ENCODE assay signal across 24 mouse cellular contexts in the genomic region with DNA sequence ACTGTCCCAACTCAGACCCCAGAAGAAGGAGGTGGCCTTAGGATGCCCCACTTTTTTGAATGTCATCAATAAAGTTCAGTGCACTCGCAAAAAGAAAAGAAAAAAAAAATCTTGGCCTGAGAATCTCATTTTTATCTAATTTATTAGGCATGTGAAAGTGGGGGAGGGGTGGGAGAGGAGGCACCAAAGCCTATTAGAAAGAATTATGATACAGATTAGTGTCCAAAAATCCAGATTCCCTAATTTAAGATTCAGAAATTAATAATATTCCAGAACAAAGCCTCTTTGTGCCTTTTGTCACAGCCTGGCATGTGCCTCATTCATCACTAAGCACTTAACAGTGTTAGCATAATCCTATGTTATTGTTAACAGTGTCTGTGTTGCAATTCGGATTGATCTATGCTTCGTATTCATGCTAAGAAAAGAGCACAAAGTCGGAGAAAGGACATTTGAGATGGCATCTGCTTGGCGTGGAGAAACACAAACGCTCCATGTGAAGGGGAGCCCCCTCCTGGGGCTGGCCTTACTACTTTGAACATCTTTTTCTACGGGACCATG. TPM values are rescaled to one million over a fixed set of nuclear protein-coding genes. Genes with fewer than 3 reads are reported as not detected.
DNase-seq lines count a peak whose midpoint lies in the region; ATAC-seq and TF ChIP-seq lines count a peak whose summit lies in the region.
"Had no signal": no experiment of that assay in that cellular context is flagged by ENCODE, and none has a peak within 500 bp of the region (broad histone marks: within the 10 kb centered on the region; RNA-seq: fewer than 3 reads in every experiment).

No protein-coding gene starts in this region.

- no peak for TF ChIP-seq CTCF in midbrain, postnatal 0 days (IDR thresholded peaks at IDR 0.05)
- TF ChIP-seq CTCF in cerebellum, adult 2 months (IDR thresholded peaks at IDR 0.05; ENCODE audit: borderline replicate concordance, insufficient read depth, low read depth, low read length), result no peak

- H3K27ac ChIP-seq in midbrain, embryonic 14.5 days (replicated peaks; ENCODE audit: low read depth, low read length), result no peak overlapping the region
- no peak overlapping the region for H3K27ac ChIP-seq in midbrain, postnatal 0 days (ENCODE audit: low read depth, low read length)
- H3K27ac ChIP-seq in cerebellum, adult 2 months (ENCODE audit: insufficient read depth, low read length), result no peak overlapping the region
- H3K27ac ChIP-seq: embryonic facial prominence, embryonic 15.5 days; forebrain, embryonic 13.5 days; gastrocnemius, adult 2 months; hindbrain, embryonic 15.5 days had no signal

- H3K36me3 ChIP-seq in midbrain, embryonic 14.5 days (ENCODE audit: control insufficient read depth, insufficient read depth, low read length), result no peaks in the 10 kb centered on the region
- H3K36me3 ChIP-seq in midbrain, postnatal 0 days (ENCODE audit: insufficient read depth, low read length), result no peaks in the 10 kb centered on the region
- H3K36me3 ChIP-seq: embryonic facial prominence, embryonic 15.5 days; heart, embryonic 12.5 days; hindbrain, embryonic 15.5 days had no signal

- H3K4me1 ChIP-seq in midbrain, embryonic 14.5 days (ENCODE audit: control insufficient read depth, insufficient read depth, low read length), result no peaks in the 10 kb centered on the region
- no peaks in the 10 kb centered on the region for H3K4me1 ChIP-seq in midbrain, postnatal 0 days (ENCODE audit: insufficient read depth, low read length)
- no peaks in the 10 kb centered on the region for H3K4me1 ChIP-seq in cerebellum, adult 2 months (ENCODE audit: control insufficient read depth, insufficient read depth, low read length)
- H3K4me1 ChIP-seq: embryonic facial prominence, embryonic 15.5 days; forebrain, embryonic 13.5 days; heart, embryonic 12.5 days; hindbrain, embryonic 15.5 days had no signal

- peak; percentile 7 for DNase-seq in embryo, embryonic 11 days
- DNase-seq in embryo, embryonic 10.5 days (ENCODE audit: low spot score), result no peak
- peak; percentile 14 for DNase-seq in midbrain, embryonic 14.5 days
- DNase-seq in midbrain, postnatal 0 days (ENCODE audit: low spot score), result no peak
- peak; percentile 15 for DNase-seq in NIH3T3 (ENCODE audit: low read depth)
- DNase-seq in mesoderm, embryonic 11.5 days (ENCODE audit: low read depth, low spot score), result peak; percentile 23
- DNase-seq in cerebellum, adult 2 months, result no peak
- no peak for DNase-seq in heart, postnatal 14 days
- DNase-seq: adrenal gland, adult 2 months; adrenal gland, postnatal 25 days; B cell, adult 2 months; cerebellum, adult 11 months; cerebellum, adult 9-11 months; cerebellum, postnatal 36 days; gastrocnemius, adult 2 months; gastrocnemius, postnatal 25 days; heart, postnatal 4 days had no signal

- H3K9me3 ChIP-seq in midbrain, embryonic 14.5 days (ENCODE audit: control insufficient read depth, low read length), result no peaks in the 10 kb centered on the region
- no peaks in the 10 kb centered on the region for H3K9me3 ChIP-seq in midbrain, postnatal 0 days (ENCODE audit: low read length)
- H3K9me3 ChIP-seq: embryonic facial prominence, embryonic 15.5 days; hindbrain, embryonic 15.5 days had no signal

- no peaks in the 10 kb centered on the region for H3K27me3 ChIP-seq in midbrain, embryonic 14.5 days (ENCODE audit: control insufficient read depth, insufficient read depth, low read length)
- H3K27me3 ChIP-seq in midbrain, postnatal 0 days (ENCODE audit: insufficient read depth, low read length), result no peaks in the 10 kb centered on the region
- H3K27me3 ChIP-seq in cerebellum, adult 2 months (ENCODE audit: control insufficient read depth, insufficient read depth, low read length), result no peaks in the 10 kb centered on the region
- H3K27me3 ChIP-seq: embryonic facial prominence, embryonic 15.5 days; forebrain, embryonic 13.5 days; heart, embryonic 12.5 days; hindbrain, embryonic 15.5 days had no signal

- no peak overlapping the region for H3K4me3 ChIP-seq in midbrain, embryonic 14.5 days (replicated peaks; ENCODE audit: low read depth, low read length)
- H3K4me3 ChIP-seq in midbrain, postnatal 0 days (ENCODE audit: low read depth, low read length), result no peak overlapping the region
- H3K4me3 ChIP-seq in cerebellum, adult 2 months (replicated peaks; ENCODE audit: insufficient read depth, low read depth, low read length), result no peak overlapping the region
- H3K4me3 ChIP-seq: embryonic facial prominence, embryonic 15.5 days; forebrain, embryonic 13.5 days; gastrocnemius, adult 2 months; heart, embryonic 12.5 days; hindbrain, embryonic 15.5 days had no signal

- H3K9ac ChIP-seq in midbrain, embryonic 14.5 days (replicated peaks; ENCODE audit: low read length), result no peak overlapping the region
- no peak overlapping the region for H3K9ac ChIP-seq in midbrain, postnatal 0 days (replicated peaks; ENCODE audit: low read length, poor library complexity, severe bottlenecking)
- H3K9ac ChIP-seq: embryonic facial prominence, embryonic 15.5 days; forebrain, embryonic 13.5 days; heart, embryonic 12.5 days; hindbrain, embryonic 15.5 days had no signal

- H3K4me2 ChIP-seq in midbrain, embryonic 14.5 days (ENCODE audit: low read length), result no peak overlapping the region
- no peak overlapping the region for H3K4me2 ChIP-seq in midbrain, postnatal 0 days (ENCODE audit: low read depth, low read length, poor library complexity, severe bottlenecking)
- H3K4me2 ChIP-seq: embryonic facial prominence, embryonic 15.5 days; forebrain, embryonic 13.5 days; heart, embryonic 12.5 days; hindbrain, embryonic 15.5 days had no signal

- intact Hi-C loops in heart, postnatal 14 days (cut with DNase I), result no loop called here

- ATAC-seq in midbrain, embryonic 14.5 days (ENCODE audit: low FRiP score, low TSS enrichment), result no peak
- no peak for ATAC-seq in midbrain, postnatal 0 days (ENCODE audit: low FRiP score)
- ATAC-seq: CD4-positive, CD25-positive, alpha-beta regulatory T cell, adult 4 months; forebrain, embryonic 13.5 days; inflammation-experienced regulatory T-cells, adult 6 months; intestine, postnatal 0 days had no signal

- 13% methylated on average over 7 of the region's 7 CpGs for WGBS in midbrain, embryonic 14.5 days
- WGBS in midbrain, postnatal 0 days, result 18% methylated on average over 7 of the region's 7 CpGs
- 36% methylated on average over 7 of the region's 7 CpGs for WGBS in cerebellum, adult 2 months

- TF ChIP-seq POLR2A in cerebellum, adult 2 months (IDR thresholded peaks at IDR 0.05; ENCODE audit: borderline replicate concordance, insufficient read depth, low read length), result no peak

RNA-seq across cellular contexts. Expression of gene Abcc5, which starts 18.7 kb away (rescaled TPM):
- 154 and 163 TPM in 2 replicates for polyA plus RNA-seq in midbrain, embryonic 14.5 days (2014; fragmentation: Nextera tagmentation; extraction: Ambion mirVana)
- total RNA-seq in midbrain, postnatal 0 days (2014; rRNA removed), result 68.7 and 90.1 TPM in 2 replicates
- 98.7 and 110 TPM in 2 replicates for polyA plus RNA-seq in midbrain, postnatal 0 days (2015; fragmentation: Nextera tagmentation; extraction: Ambion mirVana)
- 251 and 263 TPM in 2 replicates for polyA plus RNA-seq in cerebellum, adult 2 months (2012; rRNA removed)
- 10 to 100 TPM; 42.0 to 43.3 TPM for total RNA-seq in heart, postnatal 14 days (2021)

RNA-seq across cellular contexts. Expression of gene Eif2b5, which starts 53.7 kb away (rescaled TPM):
- 65.8 and 97.4 TPM in 2 replicates for polyA plus RNA-seq in midbrain, embryonic 14.5 days (2014; fragmentation: Nextera tagmentation; extraction: Ambion mirVana)
- 87.2 and 96.4 TPM in 2 replicates for total RNA-seq in midbrain, postnatal 0 days (2014; rRNA removed)
- 70.0 and 74.6 TPM in 2 replicates for polyA plus RNA-seq in midbrain, postnatal 0 days (2015; fragmentation: Nextera tagmentation; extraction: Ambion mirVana)
- polyA plus RNA-seq in cerebellum, adult 2 months (2012; rRNA removed), result 52.4 and 53.3 TPM in 2 replicates
- 10 to 100 TPM; 49.7 to 50.4 TPM for total RNA-seq in heart, postnatal 14 days (2021)

Comparison
In these comparisons a context has a peak if more than half of its experiments do, and no peak if none do; other contexts are left out.
1. DNase-seq: peak in embryo, embryonic 11 days (single experiment), midbrain, embryonic 14.5 days (single experiment), NIH3T3 (single experiment) and mesoderm, embryonic 11.5 days (single experiment); none in embryo, embryonic 10.5 days (single experiment), midbrain, postnatal 0 days (single experiment), cerebellum, adult 2 months (0 of 2) and heart, postnatal 14 days (0 of 2).